Mouse (Mus musculus): ENCODE data around the gene Ipmk. TPM values are rescaled to one million over a fixed set of nuclear protein-coding genes. Genes with fewer than 3 reads are reported as not detected.

Ipmk gene
- polyA plus RNA-seq (2014; fragmentation: Nextera tagmentation; extraction: Ambion mirVana), result 20.3 and 21.0 TPM in 2 replicates

DNA sequence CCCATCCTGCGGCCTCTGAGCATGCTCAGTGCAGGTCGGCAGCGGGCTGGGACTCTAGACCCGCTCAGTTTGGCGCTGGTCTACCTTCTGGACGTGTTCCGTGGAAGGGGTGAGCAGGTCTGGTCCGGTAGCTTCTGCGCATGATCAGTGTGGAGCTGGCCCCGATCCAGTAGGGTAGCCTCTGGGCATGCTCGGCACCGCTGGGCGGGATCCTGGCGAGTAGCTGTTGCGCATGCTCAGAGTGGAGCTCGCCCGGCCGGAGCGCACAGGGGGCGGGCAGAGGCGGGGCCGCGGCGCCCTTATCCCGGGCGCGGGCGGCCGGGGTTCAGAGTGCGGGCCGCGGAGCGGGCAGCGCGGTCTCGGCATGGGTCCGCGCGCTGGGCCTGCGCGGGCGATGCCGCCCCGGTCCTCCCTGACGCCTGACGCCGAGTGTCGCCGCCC, at the start of gene Ipmk:
TSS of gene Ipmk (plus strand) at position 255 of the 441 bp plus-strand sequence.
- peak within 1 kb of the TSS; percentile 76 for H3K9ac ChIP-seq (replicated peaks; ENCODE audit: low read length)
- H3K4me1 ChIP-seq (ENCODE audit: control insufficient read depth, insufficient read depth, low read length), result no peaks in the 10 kb centered on the region

GRCm38 (mm10) chr10:71300161-71300560, 47.4 kb upstream of the Ipmk start:
- H3K4me3 ChIP-seq (ENCODE audit: low read depth, low read length), result no peak overlapping the region
- no peaks in the 10 kb centered on the region for H3K27me3 ChIP-seq (ENCODE audit: control insufficient read depth, insufficient read depth, low read length)
- H3K36me3 ChIP-seq (replicated peaks; ENCODE audit: control insufficient read depth, insufficient read depth, low read depth, low read length), result no peaks in the 10 kb centered on the region
- H3K9me3 ChIP-seq (replicated peaks; ENCODE audit: control insufficient read depth, low read length), result no peaks in the 10 kb centered on the region
- DNase-seq (ENCODE audit: low spot score), result no peak
- no peaks in the 10 kb centered on the region for H3K4me1 ChIP-seq (ENCODE audit: control insufficient read depth, insufficient read depth, low read length)
- no peak overlapping the region for H3K4me2 ChIP-seq (ENCODE audit: low read depth, low read length)
- no peak overlapping the region for H3K9ac ChIP-seq (replicated peaks; ENCODE audit: low read length)
- 82% methylated on average over 16 of the region's 16 CpGs for WGBS
- no peak overlapping the region for H3K27ac ChIP-seq (replicated peaks; ENCODE audit: low read depth, low read length)
- no peak for ATAC-seq (replicated peaks; ENCODE audit: insufficient number of reproducible peaks, low FRiP score, low TSS enrichment, low read depth)

More for the DNA sequence above, at the start of gene Ipmk:
- Histone ChIP-seq H3K4me2 (ENCODE audit: low read depth, low read length) (peak within 1 kb of the TSS; percentile 96), H3K27ac (replicated peaks; ENCODE audit: low read depth, low read length) (peak within 1 kb of the TSS; percentile 59), H3K4me3 (ENCODE audit: low read depth, low read length) (peak within 1 kb of the TSS; percentile 75), H3K27me3 (ENCODE audit: control insufficient read depth, insufficient read depth, low read length) (no peaks in the 10 kb centered on the region), H3K36me3 (replicated peaks; ENCODE audit: control insufficient read depth, insufficient read depth, low read depth, low read length) (no peaks in the 10 kb centered on the region), H3K9me3 (replicated peaks; ENCODE audit: control insufficient read depth, low read length) (no peaks in the 10 kb centered on the region)
- under 1% methylated on average over 28 of the region's 49 CpGs for WGBS
- peak; percentile 97 for DNase-seq (ENCODE audit: low spot score)
- peak; percentile 94 for ATAC-seq (replicated peaks; ENCODE audit: insufficient number of reproducible peaks, low FRiP score, low TSS enrichment, low read depth)

GRCm38 (mm10) chr10:71302490-71302889, 45.1 kb upstream of the Ipmk start:
- H3K9me3 ChIP-seq (replicated peaks; ENCODE audit: control insufficient read depth, low read length), result no peaks in the 10 kb centered on the region
- H3K9ac ChIP-seq (replicated peaks; ENCODE audit: low read length), result no peak overlapping the region
- H3K4me1 ChIP-seq (ENCODE audit: control insufficient read depth, insufficient read depth, low read length), result no peaks in the 10 kb centered on the region
- no peak overlapping the region for H3K27ac ChIP-seq (replicated peaks; ENCODE audit: low read depth, low read length)
- H3K27me3 ChIP-seq (ENCODE audit: control insufficient read depth, insufficient read depth, low read length), result no peaks in the 10 kb centered on the region
- ATAC-seq (replicated peaks; ENCODE audit: insufficient number of reproducible peaks, low FRiP score, low TSS enrichment, low read depth) (no peak), DNase-seq (ENCODE audit: low spot score) (peak; percentile 51)
- WGBS, result 26% methylated on average over 5 of the region's 5 CpGs
- no peaks in the 10 kb centered on the region for H3K36me3 ChIP-seq (replicated peaks; ENCODE audit: control insufficient read depth, insufficient read depth, low read depth, low read length)
- no peak overlapping the region for H3K4me2 ChIP-seq (ENCODE audit: low read depth, low read length)
- H3K4me3 ChIP-seq (ENCODE audit: low read depth, low read length), result no peak overlapping the region

- Histone ChIP-seq H3K36me3 (replicated peaks; ENCODE audit: control insufficient read depth, insufficient read depth, low read depth, low read length) (no peaks in the 10 kb centered on the region), H3K9me3 (replicated peaks; ENCODE audit: control insufficient read depth, low read length) (no peaks in the 10 kb centered on the region), H3K4me1 (ENCODE audit: control insufficient read depth, insufficient read depth, low read length) (no peaks in the 10 kb centered on the region), H3K4me3 (ENCODE audit: low read depth, low read length) (no peak overlapping the region), H3K9ac (replicated peaks; ENCODE audit: low read length) (no peak overlapping the region), H3K27me3 (ENCODE audit: control insufficient read depth, insufficient read depth, low read length) (no peaks in the 10 kb centered on the region), H3K27ac (replicated peaks; ENCODE audit: low read depth, low read length) (no peak overlapping the region), H3K4me2 (ENCODE audit: low read depth, low read length) (0 out of 2 replicates have a peak overlapping the region, but pooled peaks have one; percentile 19)
- DNase-seq (ENCODE audit: low spot score) (peak; percentile 65), ATAC-seq (replicated peaks; ENCODE audit: insufficient number of reproducible peaks, low FRiP score, low TSS enrichment, low read depth) (no peak)
- 22% methylated on average over 6 of the region's 6 CpGs for WGBS
Observed at GRCm38 (mm10) chr10:71306190-71306589, 41.4 kb upstream of the Ipmk start.

DNA sequence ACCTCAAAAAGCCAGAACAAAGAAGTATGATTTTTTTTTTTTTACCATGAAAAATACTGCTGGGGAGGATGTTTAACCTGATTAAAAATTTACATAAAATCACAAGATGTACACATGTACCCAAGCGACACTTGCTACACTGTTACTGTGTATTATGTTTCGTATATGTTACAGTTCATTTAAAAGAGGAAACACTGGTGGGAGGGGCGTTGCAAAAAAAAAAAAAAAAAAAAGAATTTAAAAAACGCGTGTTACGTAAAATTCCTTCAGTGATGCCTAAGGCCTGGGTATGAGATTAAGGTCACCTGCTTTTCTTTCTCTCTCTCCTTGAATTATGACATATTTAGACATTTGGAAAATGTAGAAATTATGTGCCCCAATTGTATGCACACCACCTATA, 40.8 kb upstream of the Ipmk start:
- no peak for DNase-seq (ENCODE audit: low spot score)
- WGBS, result 63% methylated on average over 6 of the region's 6 CpGs
- no peaks in the 10 kb centered on the region for H3K4me1 ChIP-seq (ENCODE audit: control insufficient read depth, insufficient read depth, low read length)
- no peaks in the 10 kb centered on the region for H3K9me3 ChIP-seq (replicated peaks; ENCODE audit: control insufficient read depth, low read length)
- H3K27me3 ChIP-seq (ENCODE audit: control insufficient read depth, insufficient read depth, low read length), result no peaks in the 10 kb centered on the region
- no peak for ATAC-seq (replicated peaks; ENCODE audit: insufficient number of reproducible peaks, low FRiP score, low TSS enrichment, low read depth)
- H3K9ac ChIP-seq (replicated peaks; ENCODE audit: low read length), result no peak overlapping the region
- H3K4me2 ChIP-seq (ENCODE audit: low read depth, low read length), result no peak overlapping the region
- no peak overlapping the region for H3K27ac ChIP-seq (replicated peaks; ENCODE audit: low read depth, low read length)
- H3K36me3 ChIP-seq (replicated peaks; ENCODE audit: control insufficient read depth, insufficient read depth, low read depth, low read length), result no peaks in the 10 kb centered on the region
- H3K4me3 ChIP-seq (ENCODE audit: low read depth, low read length), result no peak overlapping the region

DNA sequence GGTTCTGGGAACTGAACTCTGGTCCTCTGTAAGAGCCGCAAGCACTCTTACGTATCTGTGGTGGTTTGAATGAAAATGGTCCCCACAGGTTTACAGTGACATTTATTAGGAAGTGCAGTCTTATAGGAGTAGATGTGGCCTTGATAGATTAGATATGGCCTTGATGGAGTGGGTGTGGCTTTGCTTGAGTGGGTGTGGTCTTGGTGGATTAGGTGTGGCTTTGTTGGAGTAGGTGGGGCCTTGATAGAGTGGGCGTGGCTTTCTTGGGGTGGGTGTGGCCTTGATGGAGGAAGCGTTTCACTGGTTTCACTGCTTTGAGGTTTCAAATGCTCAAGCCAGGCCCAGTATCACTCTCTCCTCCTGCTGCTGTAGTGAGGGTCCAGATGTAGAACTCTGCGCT, 39.4 kb upstream of the Ipmk start:
- Histone ChIP-seq H3K9me3 (replicated peaks; ENCODE audit: control insufficient read depth, low read length) (no peaks in the 10 kb centered on the region), H3K9ac (replicated peaks; ENCODE audit: low read length) (no peak overlapping the region), H3K27ac (replicated peaks; ENCODE audit: low read depth, low read length) (no peak overlapping the region), H3K27me3 (ENCODE audit: control insufficient read depth, insufficient read depth, low read length) (no peaks in the 10 kb centered on the region), H3K4me1 (ENCODE audit: control insufficient read depth, insufficient read depth, low read length) (no peaks in the 10 kb centered on the region), H3K4me2 (ENCODE audit: low read depth, low read length) (no peak overlapping the region), H3K36me3 (replicated peaks; ENCODE audit: control insufficient read depth, insufficient read depth, low read depth, low read length) (no peaks in the 10 kb centered on the region), H3K4me3 (ENCODE audit: low read depth, low read length) (no peak overlapping the region)
- ATAC-seq (replicated peaks; ENCODE audit: insufficient number of reproducible peaks, low FRiP score, low TSS enrichment, low read depth), result no peak
- DNase-seq (ENCODE audit: low spot score), result no peak
- WGBS, result 90% methylated on average over 5 of the region's 5 CpGs

DNA sequence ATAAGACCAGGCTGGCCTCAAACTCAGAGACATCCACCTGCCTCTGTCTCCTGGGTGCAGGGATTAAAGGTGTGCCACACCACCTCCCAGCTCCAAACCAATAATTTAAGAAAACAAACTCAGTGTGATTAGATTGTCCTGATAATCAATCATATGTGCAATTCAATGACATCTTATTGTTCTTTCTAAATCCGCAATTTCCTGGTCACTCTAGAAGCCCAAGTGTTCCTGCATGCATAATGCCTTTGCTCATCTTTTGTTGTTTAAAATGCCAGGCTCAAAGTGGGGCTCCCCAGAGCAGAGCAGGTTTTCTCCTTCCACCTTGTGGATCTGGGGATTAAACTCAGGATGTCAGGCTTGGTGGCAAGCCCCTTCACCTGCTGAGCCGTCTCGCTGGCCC, 37.3 kb upstream of the Ipmk start:
- H3K36me3 ChIP-seq (replicated peaks; ENCODE audit: control insufficient read depth, insufficient read depth, low read depth, low read length), result no peaks in the 10 kb centered on the region
- no peak for ATAC-seq (replicated peaks; ENCODE audit: insufficient number of reproducible peaks, low FRiP score, low TSS enrichment, low read depth)
- no peak for DNase-seq (ENCODE audit: low spot score)
- H3K9me3 ChIP-seq (replicated peaks; ENCODE audit: control insufficient read depth, low read length), result no peaks in the 10 kb centered on the region
- no peak overlapping the region for H3K27ac ChIP-seq (replicated peaks; ENCODE audit: low read depth, low read length)
- H3K4me3 ChIP-seq (ENCODE audit: low read depth, low read length), result no peak overlapping the region
- H3K27me3 ChIP-seq (ENCODE audit: control insufficient read depth, insufficient read depth, low read length), result no peaks in the 10 kb centered on the region
- H3K4me2 ChIP-seq (ENCODE audit: low read depth, low read length), result no peak overlapping the region
- WGBS, result 55% methylated on average over 3 of the region's 3 CpGs
- H3K9ac ChIP-seq (replicated peaks; ENCODE audit: low read length), result no peak overlapping the region
- H3K4me1 ChIP-seq (ENCODE audit: control insufficient read depth, insufficient read depth, low read length), result no peaks in the 10 kb centered on the region

GRCm38 (mm10) chr10:71314596-71314995, 33.0 kb upstream of the Ipmk start:
- H3K4me1 ChIP-seq (ENCODE audit: control insufficient read depth, insufficient read depth, low read length), result no peaks in the 10 kb centered on the region
- H3K36me3 ChIP-seq (replicated peaks; ENCODE audit: control insufficient read depth, insufficient read depth, low read depth, low read length), result no peaks in the 10 kb centered on the region
- H3K27me3 ChIP-seq (ENCODE audit: control insufficient read depth, insufficient read depth, low read length), result no peaks in the 10 kb centered on the region
- no peak overlapping the region for H3K4me2 ChIP-seq (ENCODE audit: low read depth, low read length)
- 82% methylated on average over 3 of the region's 3 CpGs for WGBS
- DNase-seq (ENCODE audit: low spot score) (no peak), ATAC-seq (replicated peaks; ENCODE audit: insufficient number of reproducible peaks, low FRiP score, low TSS enrichment, low read depth) (no peak)
- H3K27ac ChIP-seq (replicated peaks; ENCODE audit: low read depth, low read length), result no peak overlapping the region
- no peaks in the 10 kb centered on the region for H3K9me3 ChIP-seq (replicated peaks; ENCODE audit: control insufficient read depth, low read length)
- no peak overlapping the region for H3K9ac ChIP-seq (replicated peaks; ENCODE audit: low read length)
- H3K4me3 ChIP-seq (ENCODE audit: low read depth, low read length), result no peak overlapping the region
